Mouse (Mus musculus): Measurements from ENCODE around the gene Etnk1.
"Not testable (repeated sequence)": the region's sequence is repeated elsewhere in the genome, so short reads cannot be mapped to it uniquely, and the experiment has no call there.

The Etnk1 gene

DNA sequence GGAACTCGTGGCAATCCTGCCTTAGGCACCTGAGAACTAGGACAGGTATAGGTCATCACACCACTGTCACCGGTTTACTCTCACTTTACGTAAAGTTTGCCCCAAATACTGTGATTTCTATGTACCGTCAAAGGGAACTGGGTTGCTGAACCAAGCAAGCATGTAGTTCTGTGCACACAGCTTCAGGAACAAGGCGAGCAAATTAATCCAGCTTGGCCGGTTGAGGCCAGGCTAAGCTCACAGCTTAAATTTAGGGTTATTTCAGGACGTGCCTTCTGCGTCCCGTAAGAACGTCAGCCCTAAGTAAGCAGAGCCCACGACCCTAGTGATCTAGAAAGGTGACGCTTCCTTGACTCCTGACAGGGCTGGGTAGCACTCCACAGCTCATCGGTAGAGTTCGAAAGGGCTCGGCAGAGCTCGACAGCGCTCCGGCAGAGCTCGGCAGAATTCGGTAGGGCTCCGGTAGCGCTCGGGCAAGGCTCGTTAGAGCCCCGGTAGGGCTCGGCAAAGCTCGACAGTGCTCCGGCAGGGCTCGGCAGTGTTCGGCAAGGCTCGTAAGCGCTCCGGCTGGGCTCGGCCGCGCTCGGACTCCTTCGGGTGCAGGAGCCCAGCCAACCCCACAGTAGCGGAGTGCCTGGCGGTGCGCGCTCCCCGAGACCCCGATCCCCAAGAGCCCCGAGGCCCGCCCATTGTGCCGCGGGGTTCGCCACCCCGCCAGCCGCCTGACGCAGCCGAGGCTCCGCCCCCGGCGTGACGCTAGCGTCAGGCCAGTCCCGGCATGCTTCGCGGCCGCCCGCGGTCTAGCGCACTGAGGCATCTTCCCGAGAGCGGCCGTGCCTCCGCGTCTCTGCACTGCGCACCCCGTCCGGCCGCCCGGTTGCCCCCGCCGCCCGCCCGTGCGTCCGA, at the start of gene Etnk1:
Gene Etnk1, plus strand, starts transcription at position 770 of the 906 bp plus-strand sequence.
- peak; percentile 98 for DNase-seq

DNA sequence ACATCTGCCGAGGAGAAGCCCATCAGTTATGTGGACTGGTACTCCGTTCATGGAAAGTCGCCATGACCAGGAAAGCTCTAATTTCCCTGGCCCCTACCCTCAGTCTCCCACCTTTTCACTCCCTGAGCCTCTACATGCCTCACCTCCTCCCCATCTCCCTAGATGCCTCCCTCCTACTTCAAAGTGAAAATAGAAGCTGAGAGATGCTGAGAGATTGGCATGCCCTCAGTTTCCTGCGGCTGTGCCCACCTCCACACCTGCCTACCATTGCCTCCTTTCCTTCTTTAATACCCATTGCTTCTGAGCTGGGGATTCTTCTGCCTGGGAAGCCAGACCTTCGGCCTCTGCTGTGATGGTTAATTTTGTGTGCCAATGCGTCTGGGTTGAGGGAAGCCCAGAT, 47.7 kb upstream of the Etnk1 start:
- DNase-seq = no peak

GRCm38 (mm10) chr6:143125721-143126120, 41.3 kb upstream of the Etnk1 start:
- no peak for DNase-seq

- no peak for DNase-seq
Observed at GRCm38 (mm10) chr6:143129466-143129865, 37.6 kb upstream of the Etnk1 start.

DNA sequence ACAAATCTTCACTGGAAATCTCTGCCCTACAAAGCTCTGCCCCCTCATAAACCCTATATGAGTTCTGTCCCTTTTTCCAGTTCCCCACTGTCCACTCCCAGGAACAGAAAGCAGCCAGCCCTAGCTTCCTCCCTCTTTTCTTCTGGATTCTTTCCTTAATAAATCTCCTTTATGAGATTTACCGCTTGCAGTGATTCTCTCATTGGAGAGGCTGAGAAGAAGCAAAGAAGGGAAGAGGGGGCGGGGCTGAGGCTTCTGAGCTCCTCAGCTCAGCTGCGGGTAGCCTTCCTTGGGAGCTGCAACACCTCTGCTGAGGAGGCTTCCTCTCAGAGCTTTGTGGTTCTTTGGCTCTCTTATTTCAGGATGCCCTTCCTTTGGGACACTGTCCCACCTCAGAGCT, 37.1 kb upstream of the Etnk1 start:
- no peak for DNase-seq

DNA sequence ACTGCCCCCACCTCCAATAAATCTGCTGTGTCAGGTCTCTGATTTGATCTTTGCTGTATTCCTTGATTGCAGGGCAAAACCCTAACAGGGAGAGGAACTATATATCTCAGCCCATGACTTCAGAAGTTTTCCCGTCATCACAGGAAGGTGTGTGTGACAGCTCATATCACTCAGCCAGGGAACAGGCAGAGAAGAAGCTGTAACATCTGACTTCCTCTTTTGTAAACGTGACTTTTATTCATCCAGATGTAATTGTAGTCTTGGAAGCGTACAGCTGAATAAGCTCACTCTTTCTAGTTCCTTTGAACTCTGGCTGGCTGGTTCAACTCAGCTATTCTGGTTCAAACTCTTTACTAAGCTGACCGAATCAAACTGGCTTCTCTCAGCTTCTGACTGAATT, 36.6 kb upstream of the Etnk1 start:
- DNase-seq = no peak

DNA sequence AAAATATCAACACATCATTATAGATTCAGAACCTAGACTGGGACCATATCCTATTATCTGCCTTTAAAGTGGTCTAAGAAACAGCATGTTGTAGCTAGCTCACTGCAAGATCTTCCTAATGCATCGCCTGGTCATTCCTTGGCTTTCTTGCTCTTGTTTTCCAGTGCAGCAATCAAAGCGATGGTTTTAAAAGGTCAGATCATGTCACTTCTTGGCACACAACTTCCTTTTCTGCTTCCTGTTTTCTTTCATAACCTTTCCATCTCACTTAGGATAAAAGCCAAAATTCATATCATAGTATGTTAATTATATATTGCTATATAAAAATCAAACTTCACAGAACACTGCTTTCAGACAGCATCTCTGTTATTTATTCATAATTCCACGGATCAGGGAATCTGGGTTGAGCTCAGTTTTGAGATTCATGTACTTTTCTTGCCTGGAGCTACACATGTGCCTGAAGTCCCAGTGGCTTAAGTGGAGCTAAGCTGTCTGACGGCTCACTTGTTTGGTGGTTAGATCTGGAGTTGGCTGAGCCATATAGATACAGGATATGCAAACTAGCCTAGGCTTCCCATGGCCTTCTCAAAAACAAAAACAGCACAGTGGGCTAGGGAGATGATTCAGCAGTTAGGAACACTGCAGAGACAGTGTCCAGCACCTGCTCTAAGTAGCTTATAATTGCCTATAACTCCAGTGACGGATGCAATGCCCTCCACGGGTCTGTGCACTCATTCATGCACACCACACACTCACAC, 34.9 kb upstream of the Etnk1 start:
- no peak for DNase-seq

GRCm38 (mm10) chr6:143133150-143133549, 33.9 kb upstream of the Etnk1 start:
- DNase-seq = no peak

- DNase-seq = no peak
Observed at GRCm38 (mm10) chr6:143135097-143135496, 31.9 kb upstream of the Etnk1 start.

GRCm38 (mm10) chr6:143136688-143137087, 30.3 kb upstream of the Etnk1 start:
- DNase-seq = no peak

GRCm38 (mm10) chr6:143137341-143137740, 29.7 kb upstream of the Etnk1 start:
- no peak for DNase-seq

- no peak for DNase-seq
Observed at GRCm38 (mm10) chr6:143139417-143139816, 27.6 kb upstream of the Etnk1 start.

- no peak for DNase-seq
Observed at GRCm38 (mm10) chr6:143140884-143141283, 26.1 kb upstream of the Etnk1 start.

- not testable (repeated sequence) for DNase-seq
Observed at GRCm38 (mm10) chr6:143141624-143142592, 25.1 kb upstream of the Etnk1 start.

DNA sequence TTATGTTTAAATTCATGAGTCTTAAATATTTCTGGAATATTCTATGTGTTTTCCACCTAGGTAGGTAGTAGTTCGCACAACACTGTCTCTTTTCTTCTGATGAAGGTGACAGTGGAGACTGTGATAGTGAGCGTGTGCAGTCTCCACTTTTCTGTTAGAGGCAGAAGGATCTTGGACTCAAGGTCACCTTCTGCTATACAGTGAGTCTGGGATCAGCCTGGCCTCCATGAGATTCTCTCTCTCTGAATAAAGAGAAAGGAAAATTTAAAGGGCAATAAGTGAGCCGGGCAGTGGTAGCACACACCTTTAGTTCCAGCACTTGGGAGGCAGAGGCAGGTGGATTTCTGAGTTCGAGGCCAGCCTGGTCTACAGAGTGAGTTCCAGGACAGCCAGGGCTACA, 24.2 kb upstream of the Etnk1 start:
- DNase-seq = no peak

DNA sequence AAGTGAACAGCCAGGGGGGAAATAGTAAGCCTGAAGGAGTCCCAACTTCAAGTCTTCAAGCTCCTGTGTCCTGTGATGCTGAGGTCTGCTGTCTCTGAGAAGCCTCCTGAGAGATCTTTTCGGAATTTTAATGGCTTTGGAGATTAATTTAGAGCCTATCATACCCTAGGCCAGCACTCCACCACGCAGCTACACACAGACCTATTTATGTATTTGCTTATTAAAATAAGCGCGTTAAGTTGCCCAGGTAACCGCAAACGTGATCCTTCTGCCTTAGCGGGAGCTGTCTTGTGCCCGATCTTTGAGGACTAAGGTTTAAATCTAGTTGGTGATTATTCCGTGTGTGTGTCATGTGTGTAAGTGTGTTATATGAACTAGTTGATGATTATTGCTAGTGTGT, 23.7 kb upstream of the Etnk1 start:
- no peak for DNase-seq

DNA sequence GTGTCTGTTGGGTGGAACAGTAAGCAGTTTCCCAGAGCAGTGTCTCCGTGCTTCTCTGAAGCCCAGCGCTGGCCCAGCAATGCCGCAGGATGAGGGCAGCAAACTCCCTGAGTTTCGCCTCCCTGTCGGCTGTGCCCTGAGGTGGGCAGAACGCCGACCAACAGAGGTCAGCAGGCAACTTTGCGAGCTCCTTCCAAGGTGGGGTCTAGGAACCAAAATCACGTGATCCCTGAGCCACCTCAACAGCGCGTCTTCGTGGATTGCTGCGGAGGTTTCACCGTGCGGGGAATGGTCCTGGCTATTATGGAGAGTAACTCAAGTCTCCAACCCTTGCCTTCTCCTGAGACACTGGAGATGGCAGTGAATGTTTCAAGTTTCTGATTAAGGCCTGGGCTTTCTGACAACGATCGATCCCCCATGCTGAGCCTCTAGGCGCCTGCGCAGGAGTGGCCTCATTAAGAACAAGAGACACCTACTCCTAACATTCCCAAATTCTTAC, 23.2 kb upstream of the Etnk1 start:
- peak; percentile 17 for DNase-seq

- DNase-seq = no peak
Observed at GRCm38 (mm10) chr6:143144556-143144955, 22.5 kb upstream of the Etnk1 start.

DNA sequence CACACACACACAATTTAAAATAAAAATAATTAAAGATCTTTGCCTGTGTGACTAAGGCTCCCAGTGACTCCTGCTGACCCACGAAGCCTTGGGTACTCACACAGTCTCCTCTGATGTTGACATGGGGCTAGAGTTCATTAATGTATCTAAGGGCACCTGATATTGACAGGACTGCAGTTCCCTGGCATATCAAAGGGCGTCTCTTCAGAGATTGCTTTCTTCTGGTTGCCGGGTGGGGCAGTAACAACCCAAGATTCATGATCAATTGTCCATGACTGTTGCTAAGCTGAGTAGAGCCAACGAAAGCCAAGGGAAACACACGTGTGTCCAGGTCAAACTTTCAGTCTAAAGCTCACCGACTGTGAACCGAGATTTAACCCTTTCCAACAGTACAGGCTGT, 22.0 kb upstream of the Etnk1 start:
- DNase-seq = no peak

GRCm38 (mm10) chr6:143146756-143147155, 20.3 kb upstream of the Etnk1 start:
- no peak for DNase-seq

DNA sequence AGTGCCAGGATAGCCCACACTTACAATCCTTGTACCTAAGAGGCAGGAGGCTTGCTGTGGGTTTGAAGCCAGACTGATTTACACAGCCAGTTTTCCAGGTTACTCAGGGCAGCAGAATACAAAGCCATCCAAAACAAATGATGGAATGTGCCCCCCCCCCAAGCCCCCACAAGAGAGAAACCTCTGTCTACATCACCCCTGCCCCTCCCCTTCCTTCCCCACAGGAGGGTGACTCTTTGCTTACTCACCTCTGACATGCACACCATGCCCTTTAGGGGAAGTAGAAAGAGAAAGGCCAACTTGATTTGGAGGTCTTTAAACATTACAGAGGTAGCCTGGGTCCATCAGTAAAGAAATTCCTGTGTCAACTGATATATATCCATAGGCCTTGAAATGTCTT, 18.2 kb upstream of the Etnk1 start:
- DNase-seq = no peak

DNA sequence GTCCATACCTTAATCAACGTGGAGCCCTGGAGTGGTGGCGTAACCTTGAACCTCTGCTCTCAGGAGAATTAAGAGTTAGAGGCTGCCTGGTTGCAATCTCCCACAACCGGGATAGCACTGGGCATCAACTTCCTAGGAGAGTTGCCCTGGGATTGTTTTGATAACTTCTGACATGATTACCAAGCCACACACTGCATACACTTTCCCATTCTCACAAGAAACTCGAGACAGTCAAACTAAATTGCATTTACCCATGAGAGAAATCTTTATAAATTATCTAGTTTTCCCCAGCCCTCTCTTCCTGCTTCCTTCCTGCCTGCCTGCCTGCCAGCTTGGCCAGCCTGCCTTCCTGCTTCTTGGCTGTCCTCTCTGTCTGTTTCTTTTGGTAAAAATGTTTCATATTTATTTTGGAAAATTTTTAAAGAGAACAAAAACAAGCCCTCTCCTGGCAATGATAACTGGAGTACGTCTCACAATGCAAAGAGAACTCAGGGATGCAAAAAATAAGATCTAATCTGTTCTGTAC, 17.2 kb upstream of the Etnk1 start:
- no peak for DNase-seq
